ENCODE assay signal across 19 mouse cellular contexts in genomic region chr3:121693001-121693730, GRCm38 (mm10). TPM values are rescaled to one million over a fixed set of nuclear protein-coding genes. Genes with fewer than 3 reads are reported as not detected.
DNase-seq lines count a peak whose midpoint lies in the region; ATAC-seq and TF ChIP-seq lines count a peak whose summit lies in the region.
"Had no signal": no experiment of that assay in that cellular context is flagged by ENCODE, and none has a peak within 500 bp of the region (broad histone marks: within the 10 kb centered on the region; RNA-seq: fewer than 3 reads in every experiment).

No protein-coding gene starts in this region.

- no peak overlapping the region for H3K9ac ChIP-seq in forebrain, embryonic 15.5 days (replicated peaks)
- no peak overlapping the region for H3K9ac ChIP-seq in midbrain, embryonic 11.5 days (ENCODE audit: low read length)
- H3K9ac ChIP-seq in midbrain, embryonic 16.5 days (ENCODE audit: low read depth, low read length), result no peak overlapping the region
- H3K9ac ChIP-seq in intestine, postnatal 0 days (ENCODE audit: low read depth, low read length), result no peak overlapping the region
- no peak overlapping the region for H3K9ac ChIP-seq in forebrain, postnatal 0 days
- H3K9ac ChIP-seq: heart, embryonic 13.5 days; lung, embryonic 15.5 days; midbrain, embryonic 13.5 days had no signal

- no peak overlapping the region for H3K4me3 ChIP-seq in forebrain, embryonic 10.5 days
- H3K4me3 ChIP-seq in forebrain, embryonic 15.5 days, result no peak overlapping the region
- no peak overlapping the region for H3K4me3 ChIP-seq in midbrain, embryonic 11.5 days (ENCODE audit: low read depth, low read length)
- H3K4me3 ChIP-seq in midbrain, embryonic 16.5 days (ENCODE audit: low read depth, low read length), result no peak overlapping the region
- H3K4me3 ChIP-seq in intestine, postnatal 0 days (ENCODE audit: low read depth, low read length), result no peak overlapping the region
- no peak overlapping the region for H3K4me3 ChIP-seq in forebrain, postnatal 0 days (ENCODE audit: low read depth, low read length)
- H3K4me3 ChIP-seq: heart, embryonic 13.5 days; limb, embryonic 10.5 days; lung, embryonic 15.5 days; midbrain, embryonic 13.5 days had no signal

- WGBS in forebrain, embryonic 10.5 days, result 82% methylated on average over 13 of the region's 13 CpGs
- WGBS in forebrain, embryonic 15.5 days, result 83% methylated on average over 13 of the region's 13 CpGs
- 80% methylated on average over 13 of the region's 13 CpGs for WGBS in midbrain, embryonic 11.5 days
- WGBS in midbrain, embryonic 16.5 days, result 82% methylated on average over 13 of the region's 13 CpGs
- 71% methylated on average over 13 of the region's 13 CpGs for WGBS in intestine, postnatal 0 days
- 83% methylated on average over 13 of the region's 13 CpGs for WGBS in forebrain, postnatal 0 days

- peaks cover 7% of the 10 kb centered on the region; the same call in 1 of the 2 replicates for H3K4me1 ChIP-seq in forebrain, embryonic 10.5 days
- H3K4me1 ChIP-seq in forebrain, embryonic 15.5 days, result no peaks in the 10 kb centered on the region
- H3K4me1 ChIP-seq in midbrain, embryonic 11.5 days (ENCODE audit: control insufficient read depth, insufficient read depth, low read length), result no peaks in the 10 kb centered on the region
- H3K4me1 ChIP-seq in midbrain, embryonic 16.5 days (ENCODE audit: control insufficient read depth, insufficient read depth, low read length), result no peaks in the 10 kb centered on the region
- no peaks in the 10 kb centered on the region for H3K4me1 ChIP-seq in intestine, postnatal 0 days (replicated peaks; ENCODE audit: control insufficient read depth, insufficient read depth, low read length)
- no peaks in the 10 kb centered on the region for H3K4me1 ChIP-seq in forebrain, postnatal 0 days (ENCODE audit: insufficient read depth)
- H3K4me1 ChIP-seq: heart, embryonic 13.5 days; lung, embryonic 15.5 days; midbrain, embryonic 13.5 days had no signal

- no peaks in the 10 kb centered on the region for H3K9me3 ChIP-seq in forebrain, embryonic 10.5 days
- no peaks in the 10 kb centered on the region for H3K9me3 ChIP-seq in forebrain, embryonic 15.5 days
- no peaks in the 10 kb centered on the region for H3K9me3 ChIP-seq in midbrain, embryonic 11.5 days (ENCODE audit: control insufficient read depth, low read length)
- H3K9me3 ChIP-seq in midbrain, embryonic 16.5 days (replicated peaks; ENCODE audit: control insufficient read depth, low read length, poor library complexity, severe bottlenecking), result no peaks in the 10 kb centered on the region
- no peaks in the 10 kb centered on the region for H3K9me3 ChIP-seq in intestine, postnatal 0 days (ENCODE audit: control insufficient read depth)
- H3K9me3 ChIP-seq in forebrain, postnatal 0 days (ENCODE audit: low read length), result no peaks in the 10 kb centered on the region
- H3K9me3 ChIP-seq: heart, embryonic 13.5 days; limb, embryonic 10.5 days; lung, embryonic 15.5 days; midbrain, embryonic 13.5 days had no signal

- ATAC-seq in forebrain, embryonic 15.5 days (replicated peaks), result no peak
- no peak for ATAC-seq in midbrain, embryonic 11.5 days (ENCODE audit: low FRiP score)
- ATAC-seq in midbrain, embryonic 16.5 days, result no peak
- no peak for ATAC-seq in intestine, postnatal 0 days
- no peak for ATAC-seq in forebrain, postnatal 0 days
- ATAC-seq: midbrain, embryonic 13.5 days had no signal

- no peaks in the 10 kb centered on the region for H3K36me3 ChIP-seq in forebrain, embryonic 10.5 days (replicated peaks)
- H3K36me3 ChIP-seq in forebrain, embryonic 15.5 days, result no peaks in the 10 kb centered on the region
- H3K36me3 ChIP-seq in midbrain, embryonic 11.5 days (ENCODE audit: control insufficient read depth, insufficient read depth, low read length), result no peaks in the 10 kb centered on the region
- no peaks in the 10 kb centered on the region for H3K36me3 ChIP-seq in midbrain, embryonic 16.5 days (ENCODE audit: control insufficient read depth, insufficient read depth, low read length)
- H3K36me3 ChIP-seq in intestine, postnatal 0 days (ENCODE audit: control insufficient read depth, insufficient read depth), result no peaks in the 10 kb centered on the region
- no peaks in the 10 kb centered on the region for H3K36me3 ChIP-seq in forebrain, postnatal 0 days (ENCODE audit: insufficient read depth)
- H3K36me3 ChIP-seq: heart, embryonic 13.5 days; limb, embryonic 10.5 days; lung, embryonic 15.5 days; midbrain, embryonic 13.5 days had no signal

- 0 out of 2 replicates have a peak, but pooled peaks have one; percentile 13 for TF ChIP-seq CTCF in intestine, postnatal 0 days (IDR thresholded peaks at IDR 0.05; ENCODE audit: low read depth)
- no peak for TF ChIP-seq CTCF in forebrain, postnatal 0 days (IDR thresholded peaks at IDR 0.05; ENCODE audit: low read depth)

- DNase-seq in forebrain, embryonic 10.5 days (ENCODE audit: extremely low spot score, low spot score), result no peak
- peak; percentile 28 for DNase-seq in midbrain, embryonic 11.5 days (ENCODE audit: low spot score, missing footprints)
- no peak for DNase-seq in urinary bladder, adult 2 months (ENCODE audit: low spot score)
- no peak for DNase-seq in MN1 (ENCODE audit: low spot score)
- no peak for DNase-seq in forebrain, postnatal 0 days
- DNase-seq: cerebellum, adult 9-11 months had no signal

- H3K4me2 ChIP-seq in forebrain, embryonic 15.5 days (replicated peaks), result no peak overlapping the region
- H3K4me2 ChIP-seq in midbrain, embryonic 11.5 days, result no peak overlapping the region
- no peak overlapping the region for H3K4me2 ChIP-seq in midbrain, embryonic 16.5 days (ENCODE audit: low read length)
- no peak overlapping the region for H3K4me2 ChIP-seq in intestine, postnatal 0 days (replicated peaks; ENCODE audit: low read depth)
- no peak overlapping the region for H3K4me2 ChIP-seq in forebrain, postnatal 0 days (ENCODE audit: low read depth)
- H3K4me2 ChIP-seq: heart, embryonic 13.5 days; lung, embryonic 15.5 days; midbrain, embryonic 13.5 days had no signal

- H3K27ac ChIP-seq in forebrain, embryonic 10.5 days, result 0 out of 2 replicates have a peak overlapping the region, but pooled peaks have one; percentile 25
- H3K27ac ChIP-seq in forebrain, embryonic 15.5 days (replicated peaks), result no peak overlapping the region
- no peak overlapping the region for H3K27ac ChIP-seq in midbrain, embryonic 11.5 days (ENCODE audit: low read depth, low read length)
- no peak overlapping the region for H3K27ac ChIP-seq in midbrain, embryonic 16.5 days (ENCODE audit: low read length)
- no peak overlapping the region for H3K27ac ChIP-seq in intestine, postnatal 0 days (ENCODE audit: low read depth, low read length)
- no peak overlapping the region for H3K27ac ChIP-seq in forebrain, postnatal 0 days (ENCODE audit: low read depth, low read length)
- H3K27ac ChIP-seq: heart, embryonic 13.5 days; limb, embryonic 10.5 days; lung, embryonic 15.5 days; midbrain, embryonic 13.5 days had no signal

- H3K27me3 ChIP-seq in forebrain, embryonic 10.5 days (ENCODE audit: poor library complexity, severe bottlenecking), result no peaks in the 10 kb centered on the region
- H3K27me3 ChIP-seq in forebrain, embryonic 15.5 days, result no peaks in the 10 kb centered on the region
- H3K27me3 ChIP-seq in midbrain, embryonic 11.5 days (ENCODE audit: control insufficient read depth, insufficient read depth, low read length), result no peaks in the 10 kb centered on the region
- no peaks in the 10 kb centered on the region for H3K27me3 ChIP-seq in midbrain, embryonic 16.5 days (ENCODE audit: control insufficient read depth, insufficient read depth, low read depth, low read length)
- peaks cover 8% of the 10 kb centered on the region; the same call in 1 of the 2 replicates for H3K27me3 ChIP-seq in intestine, postnatal 0 days (replicated peaks; ENCODE audit: control insufficient read depth, insufficient read depth, low read length)
- H3K27me3 ChIP-seq in forebrain, postnatal 0 days (ENCODE audit: insufficient read depth, low read length), result no peaks in the 10 kb centered on the region
- H3K27me3 ChIP-seq: heart, embryonic 13.5 days; lung, embryonic 15.5 days; midbrain, embryonic 13.5 days had no signal

RNA-seq across cellular contexts. Expression of gene 4930432M17Rik, which starts 22.6 kb away (rescaled TPM):
- not detected in 2 replicates for polyA plus RNA-seq in forebrain, embryonic 10.5 days (2016; fragmentation: Nextera tagmentation; extraction: Ambion mirVana)
- not detected in 2 replicates for polyA plus RNA-seq in forebrain, embryonic 15.5 days (2015; fragmentation: Nextera tagmentation; extraction: Ambion mirVana)
- polyA plus RNA-seq in midbrain, embryonic 11.5 days (2014; fragmentation: Nextera tagmentation; extraction: Ambion mirVana), result not detected in 2 replicates
- not detected in 2 replicates for polyA plus RNA-seq in midbrain, embryonic 16.5 days (2015; fragmentation: Nextera tagmentation; extraction: Ambion mirVana)
- polyA plus RNA-seq in intestine, postnatal 0 days (2015; fragmentation: Nextera tagmentation; extraction: Ambion mirVana), result not detected in 2 replicates
- polyA plus RNA-seq in urinary bladder, adult 2 months (2012; rRNA removed), result not detected in 2 replicates
- total RNA-seq in forebrain, postnatal 0 days (2014; rRNA removed), result not detected in 2 replicates
- polyA plus RNA-seq in forebrain, postnatal 0 days (2015; fragmentation: Nextera tagmentation; extraction: Ambion mirVana), result not detected in 2 replicates
- total RNA-seq: adrenal gland, adult 18-20 months; gastrocnemius, adult 8-10 months; layer of hippocampus, postnatal 14 days had no signal
- polyA plus RNA-seq: heart, embryonic 13.5 days; hindbrain, embryonic 11.5 days; limb, embryonic 10.5 days; lung, embryonic 15.5 days; midbrain, embryonic 13.5 days; neural tube, embryonic 14.5 days; thymus, postnatal 0 days had no signal

RNA-seq across cellular contexts. Expression of gene F3, which starts 30.2 kb away (rescaled TPM):
- 8.2 and 9.8 TPM in 2 replicates for polyA plus RNA-seq in forebrain, embryonic 10.5 days (2016; fragmentation: Nextera tagmentation; extraction: Ambion mirVana)
- polyA plus RNA-seq in forebrain, embryonic 15.5 days (2015; fragmentation: Nextera tagmentation; extraction: Ambion mirVana), result 8.3 and 8.9 TPM in 2 replicates
- polyA plus RNA-seq in midbrain, embryonic 11.5 days (2014; fragmentation: Nextera tagmentation; extraction: Ambion mirVana), result 4.2 and 4.8 TPM in 2 replicates
- polyA plus RNA-seq in midbrain, embryonic 16.5 days (2015; fragmentation: Nextera tagmentation; extraction: Ambion mirVana), result 10.1 and 13.0 TPM in 2 replicates
- polyA plus RNA-seq in intestine, postnatal 0 days (2015; fragmentation: Nextera tagmentation; extraction: Ambion mirVana), result 20.3 and 25.1 TPM in 2 replicates
- polyA plus RNA-seq in urinary bladder, adult 2 months (2012; rRNA removed), result 71.6 and 95.8 TPM in 2 replicates
- 9.7 and 11.5 TPM in 2 replicates for total RNA-seq in forebrain, postnatal 0 days (2014; rRNA removed)
- polyA plus RNA-seq in forebrain, postnatal 0 days (2015; fragmentation: Nextera tagmentation; extraction: Ambion mirVana), result 13.4 and 14.2 TPM in 2 replicates
